Mouse (Mus musculus) cortical plate, adult 2 months (tissue): Measurements from ENCODE around the gene Trappc13.

Experiments used
- CTCF ChIP-seq: fragments of 200-500 bp; IDR thresholded peaks from 2 replicates; pipeline ENCODE4 v1.5.1; 2011; ENCODE audit warnings: mild to moderate bottlenecking, control low read depth, low read length; ENCODE audit not compliant: insufficient read depth; ENCODE audit errors: extremely low read depth
- POLR2A ChIP-seq: fragments of 200-500 bp; IDR thresholded peaks from 2 replicates; pipeline ENCODE4 v1.6.1; 2011; ENCODE audit warnings: mild to moderate bottlenecking, low read length, control low read depth; ENCODE audit not compliant: insufficient read depth; ENCODE audit errors: extremely low read depth

- TF ChIP-seq POLR2A (no peak), CTCF (no peak)
Measured at GRCm38 (mm10) chr13:104113782-104114181, 64.5 kb downstream of the Trappc13 start.
